Comparison of ENCODE assay signal across 7 mouse cellular contexts in the genomic region with DNA sequence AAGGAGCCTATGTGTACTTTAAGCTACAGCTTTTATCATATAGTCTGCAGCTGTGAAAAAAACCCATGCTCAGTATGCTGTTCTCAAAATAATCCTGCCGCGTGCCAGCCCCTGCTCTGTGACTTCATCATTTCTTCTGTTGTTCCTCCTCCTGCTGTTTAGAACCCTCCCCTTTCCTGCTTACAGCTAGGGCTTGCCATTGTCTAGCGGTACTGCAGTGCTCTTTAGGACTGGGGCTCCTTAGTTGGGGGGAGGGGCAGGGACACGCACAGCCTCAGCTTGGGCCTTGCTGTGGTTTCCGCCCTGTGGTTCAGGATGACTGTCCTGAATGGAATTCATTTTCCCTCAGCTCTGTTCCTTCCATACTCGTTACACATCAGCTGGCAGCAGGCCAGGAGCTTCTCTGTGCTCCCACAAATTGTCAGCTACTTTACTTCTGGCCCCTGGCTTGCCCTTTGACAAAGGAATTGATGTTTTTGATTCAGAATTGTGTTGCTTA.
DNase-seq lines count a peak whose midpoint lies in the region; ATAC-seq lines count a peak whose summit lies in the region.

No protein-coding gene starts in this region.

- peak overlapping the region; percentile 80 for H3K27ac ChIP-seq in intestine, embryonic 14.5 days (ENCODE audit: low read depth)
- H3K27ac ChIP-seq in midbrain, embryonic 10.5 days (replicated peaks): peak overlapping the region; percentile 71

- peak; percentile 88 for DNase-seq in adipocyte (ENCODE audit: low spot score)
- DNase-seq in embryo, embryonic 10 days (ENCODE audit: low spot score): peak; percentile 81
- DNase-seq in gastrocnemius, postnatal 36 days: peak; percentile 64 to 77
- DNase-seq in intestine, embryonic 14.5 days (ENCODE audit: low spot score): peak; percentile 80
- peak; percentile 72 for DNase-seq in left cerebral cortex, postnatal 4 days
- peak; percentile 70 for DNase-seq in midbrain, embryonic 10.5 days (ENCODE audit: low spot score)
- peak; percentile 66 for DNase-seq in right cerebral cortex, postnatal 4 days

- no peaks in the 10 kb centered on the region for H3K27me3 ChIP-seq in intestine, embryonic 14.5 days (replicated peaks; ENCODE audit: control insufficient read depth, insufficient read depth, low read length)
- no peaks in the 10 kb centered on the region for H3K27me3 ChIP-seq in midbrain, embryonic 10.5 days (ENCODE audit: low read depth, poor library complexity, severe bottlenecking)

- peaks cover 19% of the 10 kb centered on the region for H3K4me1 ChIP-seq in intestine, embryonic 14.5 days (replicated peaks; ENCODE audit: control insufficient read depth, insufficient read depth, low read length)
- peaks cover 26% of the 10 kb centered on the region for H3K4me1 ChIP-seq in midbrain, embryonic 10.5 days

- peak; percentile 89 for ATAC-seq in intestine, embryonic 14.5 days (replicated peaks; ENCODE audit: low FRiP score, low TSS enrichment, low read depth)

- intact Hi-C loops in gastrocnemius, postnatal 36 days (cut with DNase I): loop anchor here (5.0 kb wide), 1 partner anchor 57 kb away; no protein-coding TSS in a partner anchor
- intact Hi-C loops in left cerebral cortex, postnatal 4 days (cut with DNase I): no loop called here

- WGBS in intestine, embryonic 14.5 days: 8% methylated on average over 6 of the region's 6 CpGs
- 2% methylated on average over 6 of the region's 6 CpGs for WGBS in midbrain, embryonic 10.5 days

- H3K9me3 ChIP-seq in intestine, embryonic 14.5 days (ENCODE audit: control insufficient read depth, low read length): no peaks in the 10 kb centered on the region
- peaks cover 6% of the 10 kb centered on the region for H3K9me3 ChIP-seq in midbrain, embryonic 10.5 days (replicated peaks)

- peaks cover 9% of the 10 kb centered on the region for H3K36me3 ChIP-seq in intestine, embryonic 14.5 days (ENCODE audit: control insufficient read depth, insufficient read depth, low read length)
- peaks cover 17% of the 10 kb centered on the region for H3K36me3 ChIP-seq in midbrain, embryonic 10.5 days

- no peak overlapping the region for H3K4me2 ChIP-seq in intestine, embryonic 14.5 days (ENCODE audit: low read length)

- H3K9ac ChIP-seq in intestine, embryonic 14.5 days (ENCODE audit: low read length): no peak overlapping the region

- no peak overlapping the region for H3K4me3 ChIP-seq in intestine, embryonic 14.5 days (ENCODE audit: low read depth, low read length)
- H3K4me3 ChIP-seq in midbrain, embryonic 10.5 days: no peak overlapping the region
